Mouse (Mus musculus): Measurements from ENCODE around the gene Amigo2. TPM values are rescaled to one million over a fixed set of nuclear protein-coding genes. Genes with fewer than 3 reads are reported as not detected.

The Amigo2 gene
- polyA plus RNA-seq, 1 experiment from 2014 or later: 2.9 TPM

- Histone ChIP-seq H3K4me3 (ENCODE audit: low read depth, low read length) (no peak overlapping the region), H3K4me2 (ENCODE audit: low read depth, low read length) (no peak overlapping the region), H3K4me1 (ENCODE audit: insufficient read depth) (no peaks in the 10 kb centered on the region), H3K36me3 (replicated peaks; ENCODE audit: insufficient read depth, low read length) (no peaks in the 10 kb centered on the region), H3K27me3 (ENCODE audit: insufficient read depth, low read length) (no peaks in the 10 kb centered on the region), H3K27ac (ENCODE audit: low read depth) (no peak overlapping the region), H3K9me3 (ENCODE audit: low read length) (no peaks in the 10 kb centered on the region), H3K9ac (replicated peaks) (no peak overlapping the region)
- WGBS (ENCODE audit: insufficient replicate concordance): 64% methylated on average over 7 of the region's 7 CpGs
- ATAC-seq (no peak), DNase-seq (no peak)
- TF ChIP-seq EP300 (IDR thresholded peaks at IDR 0.05; ENCODE audit: low read depth) (no peak), CTCF (IDR thresholded peaks at IDR 0.05; ENCODE audit: low read depth) (no peak)
These were observed 50.4 kb downstream of the Amigo2 start for GRCm38 (mm10) chr15:97196644-97197043.

GRCm38 (mm10) chr15:97195628-97196027 lies 51.5 kb downstream of the Amigo2 start:
- Histone ChIP-seq H3K4me2 (ENCODE audit: low read depth, low read length) (no peak overlapping the region), H3K27me3 (ENCODE audit: insufficient read depth, low read length) (no peaks in the 10 kb centered on the region), H3K9ac (replicated peaks) (no peak overlapping the region), H3K9me3 (ENCODE audit: low read length) (no peaks in the 10 kb centered on the region), H3K4me3 (ENCODE audit: low read depth, low read length) (no peak overlapping the region), H3K27ac (ENCODE audit: low read depth) (no peak overlapping the region), H3K4me1 (ENCODE audit: insufficient read depth) (no peaks in the 10 kb centered on the region), H3K36me3 (replicated peaks; ENCODE audit: insufficient read depth, low read length) (no peaks in the 10 kb centered on the region)
- DNase-seq (no peak), ATAC-seq (no peak)
- 0% methylated on average over 1 of the region's 1 CpGs for WGBS (ENCODE audit: insufficient replicate concordance)
- TF ChIP-seq CTCF (IDR thresholded peaks at IDR 0.05; ENCODE audit: low read depth): peak; percentile 68
- TF ChIP-seq EP300 (IDR thresholded peaks at IDR 0.05; ENCODE audit: low read depth): no peak

Other genes starting within 250 kb of the Amigo2 start
- 295 and 302 TPM in 2 replicates for gene Slc38a4, start 191.3 kb downstream of the Amigo2 start, polyA plus RNA-seq (2015; fragmentation: Nextera tagmentation; extraction: Ambion mirVana)
- gene Pced1b, start 180 bp downstream of the Amigo2 start, polyA plus RNA-seq (2015; fragmentation: Nextera tagmentation; extraction: Ambion mirVana): 2.5 and 2.8 TPM in 2 replicates

Measured in liver, postnatal 0 days (tissue).